Mouse (Mus musculus): ENCODE results near the gene Ceacam20. TPM values are rescaled to one million over a fixed set of nuclear protein-coding genes. Genes with fewer than 3 reads are reported as not detected.
"Not testable (repeated sequence)": the region's sequence is repeated elsewhere in the genome, so short reads cannot be mapped to it uniquely, and the experiment has no call there.

Gene Ceacam20
- total RNA-seq (2021) = not detected

GRCm38 (mm10) chr7:19964985-19965579 lies at the start of gene Ceacam20:
Gene Ceacam20, plus strand, starts transcription at chr7:19965412.
- DNase-seq = no peak

GRCm38 (mm10) chr7:19920166-19920505 lies 45.1 kb upstream of the Ceacam20 start:
- DNase-seq = no peak

GRCm38 (mm10) chr7:19920506-19921261 lies 44.5 kb upstream of the Ceacam20 start, which contains the start of gene Pvr:
Gene Pvr, minus strand, starts transcription at chr7:19921160.
- DNase-seq = peak; percentile 73 to 78

DNA sequence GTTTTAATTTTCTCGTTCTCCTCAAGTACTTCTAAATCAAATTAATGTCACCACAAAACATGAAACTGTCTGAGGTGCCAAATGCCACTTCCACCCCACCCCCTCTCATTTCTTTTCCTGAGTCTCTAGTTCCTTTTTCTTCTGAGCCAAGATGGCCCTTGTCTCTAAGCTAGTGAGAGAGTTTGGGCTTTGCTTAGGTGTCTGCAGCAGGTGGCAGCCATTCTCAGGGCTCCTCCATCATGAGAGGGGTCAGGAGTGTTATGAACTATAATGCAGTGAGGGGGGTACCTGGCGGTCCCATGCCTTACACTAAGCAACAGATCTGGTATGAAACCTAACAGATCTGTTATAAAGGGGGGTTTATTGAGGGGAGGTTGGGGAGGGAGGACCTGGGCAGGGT lies 41.9 kb upstream of the Ceacam20 start:
- no peak for DNase-seq

DNA sequence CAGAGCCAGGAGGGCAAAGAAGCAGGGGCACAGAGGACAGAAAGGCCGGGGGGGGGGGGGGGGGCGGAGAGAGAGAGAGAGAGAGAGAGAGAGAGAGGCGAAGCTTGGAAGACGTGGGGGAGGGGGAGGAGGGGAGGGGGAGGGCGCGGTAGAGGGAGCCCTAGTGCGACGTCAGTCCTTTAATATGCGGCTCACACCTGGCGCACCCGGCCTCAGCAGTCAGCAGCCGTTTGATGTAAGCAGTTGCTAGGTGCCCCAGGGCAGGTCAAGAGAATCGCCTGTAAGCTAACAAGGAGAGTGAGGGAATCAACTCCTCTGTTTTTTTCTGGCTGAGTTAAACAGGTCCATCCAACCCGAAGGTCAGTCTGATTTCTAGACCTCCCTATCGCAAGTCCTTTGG lies 41.4 kb upstream of the Ceacam20 start:
- no peak for DNase-seq

GRCm38 (mm10) chr7:19925376-19925775 lies 39.8 kb upstream of the Ceacam20 start:
- no peak for DNase-seq

GRCm38 (mm10) chr7:19926849-19927480 lies 38.2 kb upstream of the Ceacam20 start:
- no peak for DNase-seq

DNA sequence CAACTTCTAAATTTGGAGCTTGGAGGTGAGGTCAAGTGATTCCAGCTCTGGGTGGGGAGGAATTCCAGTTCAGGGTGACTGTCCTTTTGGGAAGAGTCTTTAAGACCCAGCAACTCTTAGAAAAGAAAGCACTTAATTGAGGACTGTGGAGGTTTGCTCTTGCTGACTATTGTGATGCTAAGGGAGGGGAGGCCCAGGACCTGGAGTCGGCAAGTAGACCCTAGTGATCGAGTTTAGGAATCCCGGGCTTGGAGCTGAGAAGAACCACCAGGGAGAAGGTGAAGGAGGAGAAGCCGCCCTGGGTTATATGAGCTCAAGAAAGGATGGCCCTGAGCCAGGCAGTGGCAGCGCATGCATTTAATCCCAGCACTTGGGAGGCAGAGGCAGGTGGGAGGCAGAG lies 36.7 kb upstream of the Ceacam20 start:
- DNase-seq = no peak

DNA sequence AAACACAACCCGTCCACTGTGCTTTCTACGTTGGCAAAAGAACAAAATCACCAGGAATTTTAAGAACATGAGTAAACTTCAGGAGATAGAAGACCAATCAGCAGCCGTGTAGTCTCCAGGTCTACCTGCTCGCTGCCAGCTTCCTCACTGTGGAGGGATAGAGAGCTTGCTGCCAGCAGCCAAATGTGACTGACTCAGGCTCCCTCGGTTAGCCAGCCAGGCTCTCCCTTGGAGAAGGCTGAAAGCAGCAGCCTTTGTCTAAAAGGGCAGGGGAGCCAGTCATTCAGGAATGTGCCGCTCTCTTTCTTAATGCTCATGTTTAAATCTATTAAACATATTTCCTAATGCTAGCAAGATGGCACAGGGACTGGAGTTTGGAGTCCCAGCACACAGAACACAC lies 34.7 kb upstream of the Ceacam20 start:
- DNase-seq = not testable (repeated sequence)

GRCm38 (mm10) chr7:19932133-19932876 lies 32.9 kb upstream of the Ceacam20 start:
- DNase-seq = no peak

GRCm38 (mm10) chr7:19932877-19933809 lies 32.1 kb upstream of the Ceacam20 start:
- peak; percentile 71 for DNase-seq

DNA sequence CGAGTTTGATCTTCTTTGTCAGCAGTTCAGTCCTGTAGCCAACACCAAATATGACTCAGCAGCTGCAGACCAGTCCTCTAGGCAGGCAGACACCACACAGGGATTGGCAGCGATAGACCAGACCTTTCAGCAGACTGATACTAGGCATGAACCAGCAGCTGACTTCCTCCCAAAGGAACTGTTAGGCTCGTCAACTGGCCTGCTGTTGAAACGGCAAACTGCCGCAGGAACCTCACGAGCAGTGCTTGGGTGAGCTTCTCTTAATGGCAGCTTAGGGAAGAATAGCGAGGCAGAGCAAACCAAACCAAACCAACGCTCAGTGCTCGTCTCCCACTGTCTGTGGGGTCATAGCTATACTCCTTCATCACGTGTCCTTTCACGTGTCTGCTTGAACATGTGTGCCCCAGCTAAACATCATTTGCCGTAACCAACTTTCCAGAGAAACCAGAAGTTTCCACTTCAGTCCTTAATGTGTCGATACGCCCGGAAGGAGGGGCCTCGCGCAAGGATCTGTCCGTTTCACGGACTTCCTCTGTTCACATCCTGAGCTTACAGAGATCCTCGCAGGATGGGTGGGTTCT lies 30.0 kb upstream of the Ceacam20 start:
- DNase-seq = no peak

DNA sequence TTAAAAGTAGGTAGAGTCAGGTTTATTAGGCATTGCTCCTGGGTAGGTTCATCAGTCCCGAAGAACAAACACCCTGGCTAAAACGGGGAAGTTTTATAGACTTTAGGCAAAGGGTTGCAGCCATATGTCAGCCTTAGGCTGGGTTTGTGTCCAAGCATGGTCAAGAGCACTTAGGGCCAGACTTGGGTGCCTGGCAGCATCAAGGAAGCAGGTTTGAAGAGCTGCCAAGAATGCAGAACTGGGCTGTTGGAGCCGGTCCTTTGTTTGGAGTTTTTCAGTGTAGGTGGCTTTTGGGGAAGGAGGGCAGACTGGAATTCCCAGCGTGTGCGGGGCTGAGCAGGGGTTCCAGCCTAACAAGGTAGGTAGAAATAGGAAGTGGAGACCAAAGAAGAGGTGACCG lies 29.3 kb upstream of the Ceacam20 start:
- no peak for DNase-seq

DNA sequence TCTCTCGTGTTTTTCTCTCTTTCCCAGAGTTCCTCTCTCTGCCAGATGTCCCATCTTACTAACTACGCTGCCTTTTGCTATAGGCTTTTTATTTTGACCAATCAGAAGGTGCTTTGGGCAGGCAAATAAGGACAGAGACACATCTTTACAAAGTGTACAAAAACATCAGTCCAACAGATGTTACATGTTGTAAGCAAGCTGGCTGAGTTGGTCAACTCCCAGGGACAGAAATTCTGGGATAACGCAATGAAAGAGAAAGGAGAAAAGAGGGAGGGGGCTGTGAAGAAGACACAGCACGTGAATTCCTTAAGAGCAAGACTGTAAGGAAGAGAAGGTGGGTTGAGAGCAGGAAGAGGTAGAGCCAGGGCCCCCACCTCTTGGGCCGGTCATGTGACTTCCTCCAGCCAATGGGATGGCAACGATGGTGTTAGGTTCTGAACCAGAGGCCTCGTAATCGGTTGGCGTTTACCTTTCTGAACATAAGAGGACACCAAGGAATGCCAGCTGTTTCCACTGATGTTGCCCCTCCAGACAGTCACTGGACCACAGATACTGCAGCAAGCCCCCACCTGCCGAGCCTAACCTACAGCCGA lies 27.9 kb upstream of the Ceacam20 start:
- DNase-seq = no peak

GRCm38 (mm10) chr7:19939555-19940235 lies 25.5 kb upstream of the Ceacam20 start:
- DNase-seq = peak; percentile 38 to 51

DNA sequence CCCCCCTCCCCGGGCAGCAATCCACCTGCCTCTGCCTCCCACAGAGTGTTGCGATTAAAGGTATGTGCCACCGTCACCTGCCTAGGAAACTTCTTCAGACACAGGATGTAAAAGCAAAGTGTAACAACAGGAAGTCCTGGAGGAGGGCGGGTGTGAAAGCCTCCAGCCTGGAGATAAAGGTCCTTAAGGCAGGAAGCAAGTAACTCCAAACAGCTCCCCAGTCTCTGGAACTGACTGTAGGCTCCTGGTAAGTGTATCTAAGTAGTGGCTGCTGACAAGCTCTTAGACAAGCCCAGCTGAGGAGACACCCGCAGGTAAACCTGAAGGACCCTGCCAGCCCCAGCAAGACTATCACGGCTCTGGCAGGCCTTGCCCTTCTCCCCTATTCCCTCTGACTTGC lies 25.0 kb upstream of the Ceacam20 start:
- DNase-seq = no peak

DNA sequence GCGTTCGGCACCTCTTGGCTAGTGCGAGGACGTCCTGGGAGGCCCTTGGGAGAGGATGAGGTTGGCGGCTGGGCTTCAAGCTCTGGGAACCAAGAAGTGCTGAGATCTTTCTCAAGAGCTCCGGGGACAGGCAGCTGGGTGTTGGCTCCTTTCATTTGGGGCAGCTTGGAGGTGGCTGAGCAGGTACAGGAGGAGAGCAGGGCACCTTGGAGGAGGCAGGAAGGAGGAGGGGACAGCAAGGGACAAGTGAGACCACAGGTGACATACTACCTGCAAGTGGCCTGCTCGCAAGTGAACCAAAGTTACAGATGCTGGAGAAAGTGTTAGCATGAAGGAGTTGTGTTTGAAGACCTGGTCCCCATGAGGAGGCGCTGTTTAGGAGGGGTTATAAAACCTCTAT lies 20.5 kb upstream of the Ceacam20 start:
- DNase-seq = no peak

DNA sequence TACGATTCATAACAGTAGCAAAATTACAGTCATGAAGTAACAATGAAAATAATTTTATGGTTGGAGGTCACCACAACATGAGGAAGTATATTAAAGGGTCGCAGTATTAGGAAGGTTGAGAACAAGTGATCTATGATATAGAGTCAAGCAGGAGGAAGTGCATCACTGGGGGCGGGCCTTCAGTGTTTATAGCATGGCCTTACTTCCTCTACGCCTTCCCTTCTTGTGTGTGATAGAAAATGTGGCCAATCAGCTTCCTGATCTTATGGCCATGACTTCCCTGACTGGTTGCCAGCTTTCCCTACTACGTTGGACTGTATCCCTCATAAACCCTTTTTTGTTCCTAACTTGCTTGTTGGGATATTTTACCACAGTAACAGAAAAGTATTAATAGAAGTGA lies 20.0 kb upstream of the Ceacam20 start:
- no peak for DNase-seq

DNA sequence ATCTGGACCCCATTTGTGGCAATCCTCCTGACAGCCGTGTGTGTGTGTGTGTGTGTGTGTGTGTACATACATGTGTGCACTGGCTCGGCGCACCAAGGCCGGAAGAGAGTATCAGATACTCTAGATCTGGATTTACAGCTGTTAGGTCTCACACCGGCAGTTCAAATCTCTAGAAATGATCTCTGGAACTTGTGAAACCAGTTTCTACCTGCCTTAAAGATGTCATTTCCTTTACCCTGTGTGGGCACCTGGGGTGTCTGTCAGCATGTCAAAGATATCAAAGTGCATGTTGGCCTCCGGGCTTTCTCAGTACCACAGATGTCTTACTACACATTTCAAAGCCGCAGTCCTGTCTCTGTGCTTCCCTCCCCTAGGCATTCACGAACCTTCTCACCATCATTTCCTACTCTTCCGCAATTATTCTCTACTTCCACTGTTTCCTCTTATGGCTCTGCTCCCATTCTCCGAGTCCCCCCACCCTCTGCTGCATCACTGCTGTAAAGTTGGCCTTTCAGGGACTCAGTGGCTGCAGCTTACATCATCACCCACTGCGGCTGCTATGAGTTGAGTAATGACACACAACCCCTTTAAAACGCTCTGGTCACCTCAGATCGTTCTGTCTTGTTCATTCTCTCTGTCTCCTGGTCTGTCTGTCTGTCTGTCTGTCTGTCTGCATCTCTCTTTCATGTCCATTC lies 19.2 kb upstream of the Ceacam20 start:
- no peak for DNase-seq

DNA sequence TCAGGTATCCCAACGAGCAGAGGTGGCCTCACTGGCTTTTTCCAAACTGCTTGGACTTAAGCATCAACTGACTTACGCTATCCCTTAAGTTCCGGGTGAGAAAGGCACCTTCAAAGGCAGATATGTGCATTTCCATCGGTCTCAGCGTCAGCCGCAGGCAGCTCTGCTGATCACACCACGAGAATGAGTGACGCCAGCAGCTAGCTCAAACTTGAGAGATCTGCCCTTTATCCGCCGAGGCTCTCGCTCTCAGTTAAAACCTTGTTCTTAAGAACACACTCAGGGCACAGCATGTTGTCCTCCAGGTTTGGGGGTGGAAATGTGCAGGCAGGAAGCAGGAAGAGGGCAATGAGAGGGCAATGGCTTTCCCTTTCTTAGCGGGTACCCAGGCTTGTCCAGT lies 16.3 kb upstream of the Ceacam20 start:
- no peak for DNase-seq

Measured in layer of hippocampus, postnatal 36 days (tissue).